Mouse (Mus musculus): ENCODE results near the gene Olfr366.
"Not testable (repeated sequence)": the region's sequence is repeated elsewhere in the genome, so short reads cannot be mapped to it uniquely, and the experiment has no call there.

Olfr366 gene

GRCm38 (mm10) chr2:37211274-37211673 lies at the start of gene Olfr366:
Olfr366 (plus strand) TSS chr2:37211574.
- no peak for DNase-seq

- no peak for DNase-seq
Observed at GRCm38 (mm10) chr2:37187898-37188297, 23.5 kb upstream of the Olfr366 start, which contains the start of gene Olfr365. Olfr365 (plus strand) TSS chr2:37188198.

- not testable (repeated sequence) for DNase-seq
Observed at GRCm38 (mm10) chr2:37261781-37262180, 50.4 kb downstream of the Olfr366 start.
